Mouse (Mus musculus) forebrain, postnatal 0 days (tissue): ENCODE measurements around the gene Mfsd13b. TPM values are rescaled to one million over a fixed set of nuclear protein-coding genes. Genes with fewer than 3 reads are reported as not detected.

Source experiments
- ATAC-seq: fragments of 200-750 bp; cut with Nextera tagmentation; 2 replicates; pipeline ENCODE4 v1.8.0; 2017; ENCODE audit warnings: mild to moderate bottlenecking, moderate library complexity
- DNase-seq: peaks from one replicate; pipeline ENCODE4 v3.0.0-alpha.2; 2015
- H3K27ac ChIP-seq: fragments of 300-500 bp; sonication (generic); 2 replicates; pipeline ENCODE4 v1.5.1; 2014; ENCODE audit warnings: low read depth, mild to moderate bottlenecking, antibody characterized with exemption, low read length, moderate library complexity, mixed read lengths
- H3K27me3 ChIP-seq: fragments of 300-500 bp; sonication (generic); 2 replicates; pipeline ENCODE4 v1.6.1; 2014; ENCODE audit warnings: mild to moderate bottlenecking, low read length, mixed read lengths; ENCODE audit not compliant: insufficient read depth
- H3K36me3 ChIP-seq: fragments of 300-500 bp; sonication (generic); 2 replicates; pipeline ENCODE4 v1.6.1; 2014; ENCODE audit warnings: mild to moderate bottlenecking, moderate library complexity; ENCODE audit not compliant: insufficient read depth
- H3K4me1 ChIP-seq: fragments of 300-500 bp; sonication (generic); 2 replicates; pipeline ENCODE4 v1.6.1; 2014; ENCODE audit warnings: antibody characterized with exemption; ENCODE audit not compliant: insufficient read depth
- H3K4me2 ChIP-seq: fragments of 300-500 bp; sonication (generic); 2 replicates; pipeline ENCODE4 v1.6.1; 2014; ENCODE audit warnings: low read depth, mild to moderate bottlenecking, moderate library complexity
- H3K4me3 ChIP-seq: fragments of 300-500 bp; sonication (generic); 2 replicates; pipeline ENCODE4 v1.5.1; 2014; ENCODE audit warnings: low read depth, low read length, mixed read lengths
- H3K9ac ChIP-seq: fragments of 300-500 bp; sonication (generic); 2 replicates; pipeline ENCODE4 v1.6.1; 2014; ENCODE audit warnings: mild to moderate bottlenecking
- H3K9me3 ChIP-seq: fragments of 300-500 bp; sonication (generic); 2 replicates; pipeline ENCODE4 v1.6.1; 2016; ENCODE audit warnings: low read length
- CTCF ChIP-seq: sonication (generic); IDR thresholded peaks from 2 replicates; pipeline ENCODE4 v1.5.1; 2016; ENCODE audit warnings: antibody characterized with exemption, control low read depth, low read depth
- WGBS: fragments of 180-500 bp; shearing (Covaris S2); extraction: QIAGEN DNeasy Blood & Tissue Kit; methylation state at CpG from one replicate; pipeline ENCODE4 v1.1.7; 2014; 5-methylcytosine and 5-hydroxymethylcytosine counted together
- polyA plus RNA-seq: library from polyadenylated mRNA; unstranded; fragments of >200 nt; fragmentation: Nextera tagmentation; extraction: Ambion mirVana; gene quantifications from 2 replicates; pipeline ENCODE4 v1.2.1, GENCODE M21; 2015
- total RNA-seq: library from RNA; depleted of rRNA; stranded (reverse); fragments of >200 nt; gene quantifications from 2 replicates; pipeline ENCODE4 v1.2.3, GENCODE M21; 2014; rRNA removed

Gene Mfsd13b
- total and polyA plus RNA-seq, 2 experiments from 2014 or later, result 0.21 to 0.48 TPM

DNA sequence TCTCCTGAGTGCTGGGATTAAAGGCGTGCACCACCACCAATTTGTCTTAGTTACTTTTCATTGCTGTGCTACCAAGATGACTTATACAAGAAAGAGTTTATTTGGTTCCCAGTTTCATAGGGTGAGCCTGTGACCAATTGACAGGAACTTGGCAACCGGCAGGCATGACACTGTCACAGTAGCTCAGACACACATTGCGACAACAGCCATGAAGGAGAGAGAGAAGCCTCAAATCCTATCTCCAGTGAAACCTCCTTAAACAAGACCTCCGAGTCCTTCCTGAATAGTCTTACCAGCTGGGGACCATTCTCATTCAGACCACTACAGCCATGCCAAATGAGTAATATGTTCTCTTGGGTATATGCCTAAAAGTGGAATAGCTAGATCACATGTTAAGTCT, 70.8 kb downstream of the Mfsd13b start:
- H3K4me2 ChIP-seq, result no peak overlapping the region
- DNase-seq (no peak), ATAC-seq (no peak)
- H3K4me3 ChIP-seq, result no peak overlapping the region
- H3K27ac ChIP-seq, result no peak overlapping the region
- no peaks in the 10 kb centered on the region for H3K4me1 ChIP-seq
- no peak for TF ChIP-seq CTCF
- H3K9ac ChIP-seq, result no peak overlapping the region
- H3K27me3 ChIP-seq, result no peaks in the 10 kb centered on the region
- no peaks in the 10 kb centered on the region for H3K9me3 ChIP-seq
- H3K36me3 ChIP-seq, result peaks cover 38% of the 10 kb centered on the region
- 90% methylated on average over 4 of the region's 4 CpGs for WGBS

DNA sequence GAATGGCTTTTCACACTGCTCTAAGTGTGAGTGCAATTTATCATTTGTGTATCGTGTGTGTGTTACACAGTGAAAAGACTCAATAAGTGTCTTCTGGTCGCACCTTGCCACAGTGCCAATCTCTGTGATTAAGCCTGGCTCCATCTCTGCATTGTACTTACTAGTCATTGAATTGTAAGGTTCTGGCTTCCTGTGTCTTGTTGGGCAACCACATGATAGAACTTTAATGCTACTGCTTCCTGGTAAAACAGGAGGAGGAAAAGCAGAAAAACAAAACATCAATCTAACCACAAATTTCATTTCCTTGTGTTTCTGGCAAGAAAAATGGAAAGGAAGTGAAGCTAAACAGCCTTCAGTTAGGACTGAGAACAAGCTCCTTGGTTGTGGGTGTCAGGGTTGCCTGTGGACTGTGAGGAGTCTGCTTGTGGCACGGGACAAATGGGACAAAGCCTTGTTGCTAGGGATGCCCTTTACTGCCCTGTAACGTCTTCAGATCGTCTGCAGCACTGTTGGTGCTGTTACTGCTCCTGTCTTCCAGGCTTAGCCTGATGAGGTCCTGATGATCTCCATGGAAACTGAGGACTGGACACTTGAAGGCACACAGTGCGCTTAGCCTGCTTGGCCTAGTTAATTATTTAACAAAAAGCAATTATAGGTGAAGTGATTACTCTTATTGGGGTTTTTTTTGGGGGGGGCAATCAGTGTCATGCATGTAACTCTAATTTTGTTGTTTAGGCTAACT, 77.3 kb downstream of the Mfsd13b start:
- H3K36me3 ChIP-seq, result peaks cover 21% of the 10 kb centered on the region
- H3K27ac ChIP-seq, result no peak overlapping the region
- H3K9me3 ChIP-seq, result no peaks in the 10 kb centered on the region
- ATAC-seq (no peak), DNase-seq (no peak)
- H3K4me1 ChIP-seq, result no peaks in the 10 kb centered on the region
- TF ChIP-seq CTCF, result no peak
- H3K4me3 ChIP-seq, result no peak overlapping the region
- H3K27me3 ChIP-seq, result no peaks in the 10 kb centered on the region
- no peak overlapping the region for H3K4me2 ChIP-seq
- no peak overlapping the region for H3K9ac ChIP-seq
- 61% methylated on average over 6 of the region's 6 CpGs for WGBS

DNA sequence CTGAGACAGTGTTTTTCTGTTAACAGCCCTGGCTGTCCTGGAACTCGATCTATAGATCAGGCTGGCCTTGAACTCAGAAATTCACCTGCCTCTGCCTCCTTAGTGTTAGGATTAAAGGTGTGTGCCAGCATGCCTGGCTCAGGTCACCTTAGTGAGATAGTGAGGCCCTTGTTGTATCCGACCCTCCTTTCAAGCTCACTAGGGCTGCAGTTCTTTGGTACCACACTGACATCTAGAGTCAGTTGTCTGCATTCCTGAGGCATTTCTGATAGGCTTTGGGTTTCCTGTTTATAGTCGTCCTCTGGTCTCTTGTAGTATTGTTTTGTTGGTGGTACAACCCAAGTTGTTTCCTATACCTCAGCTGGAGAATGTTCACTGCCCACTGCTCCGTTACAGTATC, 82.0 kb downstream of the Mfsd13b start:
- H3K4me2 ChIP-seq, result no peak overlapping the region
- peaks cover 11% of the 10 kb centered on the region for H3K36me3 ChIP-seq
- DNase-seq (peak; percentile 58), ATAC-seq (peak; percentile 65)
- H3K4me1 ChIP-seq, result no peaks in the 10 kb centered on the region
- H3K4me3 ChIP-seq, result no peak overlapping the region
- no peak overlapping the region for H3K27ac ChIP-seq
- 51% methylated on average over 4 of the region's 4 CpGs for WGBS
- no peaks in the 10 kb centered on the region for H3K27me3 ChIP-seq
- TF ChIP-seq CTCF, result peak; percentile 68
- no peak overlapping the region for H3K9ac ChIP-seq
- no peaks in the 10 kb centered on the region for H3K9me3 ChIP-seq

Other genes with a start within 250 kb of the Mfsd13b start
- gene Vwa3a, start 243.2 kb upstream of the Mfsd13b start, total RNA-seq, result 2.1 and 5.0 TPM in 2 replicates
- 1.1 and 2.5 TPM in 2 replicates for gene Vwa3a, start 243.2 kb upstream of the Mfsd13b start, polyA plus RNA-seq
- not detected in 2 replicates for gene Gm5737, start 170.1 kb upstream of the Mfsd13b start, total RNA-seq
- gene Gm5737, start 170.1 kb upstream of the Mfsd13b start, polyA plus RNA-seq, result 0.16 TPM in 1 of 2 replicates, not detected in the other
- gene Eef2k, start 139.7 kb upstream of the Mfsd13b start, total RNA-seq, result 53.8 and 56.4 TPM in 2 replicates
- 31.6 and 35.4 TPM in 2 replicates for gene Eef2k, start 139.7 kb upstream of the Mfsd13b start, polyA plus RNA-seq
- 28.3 and 31.2 TPM in 2 replicates for gene Polr3e, start 64.8 kb upstream of the Mfsd13b start, total RNA-seq
- 18.1 and 20.9 TPM in 2 replicates for gene Polr3e, start 64.8 kb upstream of the Mfsd13b start, polyA plus RNA-seq
- gene Cdr2, start 197 bp upstream of the Mfsd13b start, total RNA-seq, result 20.2 and 21.2 TPM in 2 replicates
- 5.4 and 5.8 TPM in 2 replicates for gene Cdr2, start 197 bp upstream of the Mfsd13b start, polyA plus RNA-seq
- gene Mettl9, start 51.9 kb downstream of the Mfsd13b start, total RNA-seq, result 118 and 147 TPM in 2 replicates
- 154 and 159 TPM in 2 replicates for gene Mettl9, start 51.9 kb downstream of the Mfsd13b start, polyA plus RNA-seq
- 0.77 and 1.00 TPM in 2 replicates for gene Igsf6, start 92.1 kb downstream of the Mfsd13b start, total RNA-seq
- gene Igsf6, start 92.1 kb downstream of the Mfsd13b start, polyA plus RNA-seq, result 0.43 and 0.74 TPM in 2 replicates
- gene Otoa, start 99.1 kb downstream of the Mfsd13b start, total RNA-seq, result 0.31 and 0.48 TPM in 2 replicates
- 0.16 and 0.33 TPM in 2 replicates for gene Otoa, start 99.1 kb downstream of the Mfsd13b start, polyA plus RNA-seq